Comparison of ENCODE assay signal across 8 mouse cellular contexts in the genomic region with DNA sequence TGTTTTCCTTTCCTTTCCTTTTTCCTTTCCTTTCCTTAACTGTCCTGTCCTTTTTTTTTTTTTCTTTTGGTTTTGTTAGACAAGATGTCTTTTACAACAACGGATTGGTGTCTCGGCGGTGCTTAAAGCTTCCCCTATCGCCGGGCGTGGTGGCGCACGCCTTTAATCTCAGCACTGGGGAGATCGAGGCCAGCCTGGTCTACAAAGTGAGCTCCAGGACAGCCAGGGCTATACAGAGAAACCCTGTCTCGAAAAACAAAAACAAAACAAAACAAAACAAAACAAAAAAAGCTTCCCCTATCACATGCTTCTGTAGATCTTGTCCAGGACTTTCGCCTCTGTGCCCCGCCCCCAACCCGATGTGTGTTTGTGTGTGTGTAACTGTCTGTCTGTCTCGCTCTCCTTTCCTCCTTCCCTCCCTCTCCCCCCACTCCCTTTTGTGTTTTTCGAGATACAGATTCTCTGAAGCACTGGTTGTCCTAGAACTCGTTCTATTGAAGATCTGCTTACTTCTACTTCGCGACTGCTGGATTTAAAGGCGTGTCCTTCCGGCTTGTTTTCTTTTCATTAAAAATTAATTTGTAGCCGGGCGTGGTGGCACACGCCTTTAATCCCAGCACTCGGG. TPM values are rescaled to one million over a fixed set of nuclear protein-coding genes. Genes with fewer than 3 reads are reported as not detected.
A peak's percentile ranks its signal among the peaks of the same experiment; 100 is the strongest.
DNase-seq lines count a peak whose midpoint lies in the region; ATAC-seq and TF ChIP-seq lines count a peak whose summit lies in the region.

No protein-coding gene starts in this region.

- ATAC-seq in kidney, embryonic 15.5 days (replicated peaks; ENCODE audit: low FRiP score) = peak; percentile 40; the same call in 1 of the 2 replicates
- ATAC-seq in hindbrain, embryonic 13.5 days (ENCODE audit: low FRiP score) = peak; percentile 55; the same call in 1 of the 2 replicates
- peak; percentile 13 for ATAC-seq in megakaryocyte progenitor cell, adult 5-6 weeks (replicated peaks; ENCODE audit: poor library complexity)

- no peak for DNase-seq in kidney, postnatal 4 days
- no peak for DNase-seq in adrenal gland, adult 18-20 months (ENCODE audit: low spot score in 2 of 2)
- no peak for DNase-seq in gastrocnemius, adult 18-20 months (ENCODE audit: low spot score)
- DNase-seq in thymus, postnatal 0 days (ENCODE audit: low spot score) = no peak

- 4% methylated on average over 24 of the region's 24 CpGs for WGBS in kidney, embryonic 15.5 days
- 1% methylated on average over 24 of the region's 24 CpGs for WGBS in bone marrow, adult 2 months
- WGBS in hindbrain, embryonic 13.5 days = 6% methylated on average over 24 of the region's 24 CpGs

- H3K36me3 ChIP-seq in kidney, embryonic 15.5 days = peaks cover 27% of the 10 kb centered on the region
- peaks cover 22% of the 10 kb centered on the region for H3K36me3 ChIP-seq in hindbrain, embryonic 13.5 days

- peak overlapping the region; percentile 92 for H3K4me3 ChIP-seq in kidney, embryonic 15.5 days (replicated peaks)
- peak overlapping the region; percentile 99 for H3K4me3 ChIP-seq in bone marrow, adult 2 months (replicated peaks; ENCODE audit: control insufficient read depth, low read depth, low read length)
- H3K4me3 ChIP-seq in hindbrain, embryonic 13.5 days = peak overlapping the region; percentile 80

- H3K9me3 ChIP-seq in kidney, embryonic 15.5 days (replicated peaks) = no peaks in the 10 kb centered on the region
- no peaks in the 10 kb centered on the region for H3K9me3 ChIP-seq in hindbrain, embryonic 13.5 days

- H3K27me3 ChIP-seq in kidney, embryonic 15.5 days = no peaks in the 10 kb centered on the region
- no peaks in the 10 kb centered on the region for H3K27me3 ChIP-seq in hindbrain, embryonic 13.5 days

- peak overlapping the region; percentile 81 for H3K4me2 ChIP-seq in kidney, embryonic 15.5 days
- peak overlapping the region; percentile 87 for H3K4me2 ChIP-seq in hindbrain, embryonic 13.5 days

- TF ChIP-seq CTCF in bone marrow, adult 2 months (IDR thresholded peaks at IDR 0.05; ENCODE audit: control insufficient read depth, insufficient read depth, low read length) = no peak

- peaks cover 21% of the 10 kb centered on the region for H3K4me1 ChIP-seq in kidney, embryonic 15.5 days
- no peaks in the 10 kb centered on the region; the same call in 1 of the 2 replicates for H3K4me1 ChIP-seq in bone marrow, adult 2 months (ENCODE audit: control insufficient read depth, insufficient read depth, low read length)
- H3K4me1 ChIP-seq in hindbrain, embryonic 13.5 days (replicated peaks) = peaks cover 17% of the 10 kb centered on the region

- peak overlapping the region; percentile 78 for H3K9ac ChIP-seq in kidney, embryonic 15.5 days
- peak overlapping the region; percentile 85 for H3K9ac ChIP-seq in hindbrain, embryonic 13.5 days

- TF ChIP-seq POLR2A in bone marrow, adult 2 months (IDR thresholded peaks at IDR 0.05; ENCODE audit: borderline replicate concordance, control insufficient read depth, low read depth, low read length) = no peak

- H3K27ac ChIP-seq in kidney, embryonic 15.5 days = peak overlapping the region; percentile 93
- H3K27ac ChIP-seq in bone marrow, adult 2 months (ENCODE audit: control insufficient read depth, insufficient read depth, low read depth, low read length, poor library complexity) = peak overlapping the region; percentile 83
- peak overlapping the region; percentile 88 for H3K27ac ChIP-seq in hindbrain, embryonic 13.5 days

RNA-seq across cellular contexts. Expression of gene Tbl3, which starts 0.5 kb away (rescaled TPM):
- polyA plus RNA-seq in kidney, embryonic 15.5 days (2015; fragmentation: Nextera tagmentation; extraction: Ambion mirVana) = 85.0 and 94.5 TPM in 2 replicates
- polyA plus RNA-seq in bone marrow, adult 2 months (2011; ENCODE audit: insufficient read depth, insufficient read length, low replicate concordance, missing spikeins) = 19.4 and 28.1 TPM in 2 replicates
- polyA plus RNA-seq in hindbrain, embryonic 13.5 days (2015; fragmentation: Nextera tagmentation; extraction: Ambion mirVana) = 69.0 and 70.6 TPM in 2 replicates
- 27.6 and 36.8 TPM in 2 replicates for total RNA-seq in megakaryocyte progenitor cell, adult 5-6 weeks (2015)
- total RNA-seq in megakaryocyte progenitor cell, adult 5-6 weeks (2017) = 41.1 and 45.3 TPM in 2 replicates
- 10 to 100 TPM; 30.2 to 32.4 TPM for total RNA-seq in adrenal gland, adult 18-20 months (2021)
- 10 to 100 TPM; 15.4 to 16.0 TPM for total RNA-seq in gastrocnemius, adult 18-20 months (2021)
- polyA plus RNA-seq in thymus, postnatal 0 days (2015; fragmentation: Nextera tagmentation; extraction: Ambion mirVana) = 65.9 TPM in 2 replicates

RNA-seq across cellular contexts. Expression of gene Rnf151, which starts 9.9 kb away (rescaled TPM):
- polyA plus RNA-seq in kidney, embryonic 15.5 days (2015; fragmentation: Nextera tagmentation; extraction: Ambion mirVana) = 0.18 TPM in 1 of 2 replicates, not detected in the other
- not detected in 2 replicates for polyA plus RNA-seq in bone marrow, adult 2 months (2011; ENCODE audit: insufficient read depth, insufficient read length, low replicate concordance, missing spikeins)
- 0.27 TPM in 1 of 2 replicates, not detected in the other for polyA plus RNA-seq in hindbrain, embryonic 13.5 days (2015; fragmentation: Nextera tagmentation; extraction: Ambion mirVana)
- total RNA-seq in megakaryocyte progenitor cell, adult 5-6 weeks (2015) = 0.20 TPM in 1 of 2 replicates, not detected in the other
- not detected in 2 replicates for total RNA-seq in megakaryocyte progenitor cell, adult 5-6 weeks (2017)
- not detected for total RNA-seq in adrenal gland, adult 18-20 months (2021)
- not detected for total RNA-seq in gastrocnemius, adult 18-20 months (2021)
- polyA plus RNA-seq in thymus, postnatal 0 days (2015; fragmentation: Nextera tagmentation; extraction: Ambion mirVana) = 0.13 TPM in 1 of 2 replicates, not detected in the other

RNA-seq across cellular contexts. Expression of gene Rps2, which starts 10.0 kb away (rescaled TPM):
- polyA plus RNA-seq in kidney, embryonic 15.5 days (2015; fragmentation: Nextera tagmentation; extraction: Ambion mirVana) = 1,520 and 1,607 TPM in 2 replicates
- polyA plus RNA-seq in bone marrow, adult 2 months (2011; ENCODE audit: insufficient read depth, insufficient read length, low replicate concordance, missing spikeins) = 828 and 1,146 TPM in 2 replicates
- 782 and 783 TPM in 2 replicates for polyA plus RNA-seq in hindbrain, embryonic 13.5 days (2015; fragmentation: Nextera tagmentation; extraction: Ambion mirVana)
- 5,974 and 6,144 TPM in 2 replicates for total RNA-seq in megakaryocyte progenitor cell, adult 5-6 weeks (2015)
- total RNA-seq in megakaryocyte progenitor cell, adult 5-6 weeks (2017) = 1,525 and 1,766 TPM in 2 replicates
- 100 to 1,000 TPM; 653 to 681 TPM for total RNA-seq in adrenal gland, adult 18-20 months (2021)
- total RNA-seq in gastrocnemius, adult 18-20 months (2021) = 100 to 1,000 TPM; 548 to 574 TPM
- 1,372 and 1,374 TPM in 2 replicates for polyA plus RNA-seq in thymus, postnatal 0 days (2015; fragmentation: Nextera tagmentation; extraction: Ambion mirVana)

RNA-seq across cellular contexts. Expression of gene Noxo1, which starts 11.9 kb away (rescaled TPM):
- polyA plus RNA-seq in kidney, embryonic 15.5 days (2015; fragmentation: Nextera tagmentation; extraction: Ambion mirVana) = 1.5 and 3.4 TPM in 2 replicates
- 2.1 and 2.5 TPM in 2 replicates for polyA plus RNA-seq in bone marrow, adult 2 months (2011; ENCODE audit: insufficient read depth, insufficient read length, low replicate concordance, missing spikeins)
- 2.9 and 3.4 TPM in 2 replicates for polyA plus RNA-seq in hindbrain, embryonic 13.5 days (2015; fragmentation: Nextera tagmentation; extraction: Ambion mirVana)
- 2.6 and 3.4 TPM in 2 replicates for total RNA-seq in megakaryocyte progenitor cell, adult 5-6 weeks (2015)
- total RNA-seq in megakaryocyte progenitor cell, adult 5-6 weeks (2017) = 1.0 and 1.2 TPM in 2 replicates
- total RNA-seq in adrenal gland, adult 18-20 months (2021) = 1 to 10 TPM; 2.8 to 3.9 TPM
- under 1 TPM; 0.32 to 0.95 TPM for total RNA-seq in gastrocnemius, adult 18-20 months (2021)
- polyA plus RNA-seq in thymus, postnatal 0 days (2015; fragmentation: Nextera tagmentation; extraction: Ambion mirVana) = 2.3 and 3.0 TPM in 2 replicates

RNA-seq across cellular contexts. Expression of gene Gfer, which starts 12.0 kb away (rescaled TPM):
- 45.6 and 49.5 TPM in 2 replicates for polyA plus RNA-seq in kidney, embryonic 15.5 days (2015; fragmentation: Nextera tagmentation; extraction: Ambion mirVana)
- polyA plus RNA-seq in bone marrow, adult 2 months (2011; ENCODE audit: insufficient read depth, insufficient read length, low replicate concordance, missing spikeins) = 19.3 and 42.9 TPM in 2 replicates
- polyA plus RNA-seq in hindbrain, embryonic 13.5 days (2015; fragmentation: Nextera tagmentation; extraction: Ambion mirVana) = 38.7 and 38.9 TPM in 2 replicates
- 22.4 and 23.6 TPM in 2 replicates for total RNA-seq in megakaryocyte progenitor cell, adult 5-6 weeks (2015)
- total RNA-seq in megakaryocyte progenitor cell, adult 5-6 weeks (2017) = 37.2 and 62.7 TPM in 2 replicates
- total RNA-seq in adrenal gland, adult 18-20 months (2021) = 10 to 100 TPM; 31.9 to 33.9 TPM
- total RNA-seq in gastrocnemius, adult 18-20 months (2021) = 10 to 100 TPM; 41.1 to 48.3 TPM
- polyA plus RNA-seq in thymus, postnatal 0 days (2015; fragmentation: Nextera tagmentation; extraction: Ambion mirVana) = 36.0 and 36.2 TPM in 2 replicates
